Mouse (Mus musculus) testis, adult 2 months (tissue): ENCODE data around the gene Tek.

Experiments
- CTCF ChIP-seq: fragments of 200-500 bp; IDR thresholded peaks from 2 replicates; pipeline ENCODE4 v1.5.1; 2012; ENCODE audit warnings: low read depth, mild to moderate bottlenecking, inconsistent platforms, low read length, moderate library complexity; ENCODE audit not compliant: control insufficient read depth, insufficient read depth, insufficient replicate concordance
- POLR2A ChIP-seq: fragments of 200-500 bp; IDR thresholded peaks from 2 replicates; pipeline ENCODE4 v1.6.1; 2012; ENCODE audit warnings: low read depth, mild to moderate bottlenecking, inconsistent platforms, low read length, moderate library complexity; ENCODE audit not compliant: control insufficient read depth

- no peak for TF ChIP-seq CTCF
- TF ChIP-seq POLR2A = no peak
Measured at GRCm38 (mm10) chr4:94837061-94837460, 98.0 kb downstream of the Tek start.
